Mouse (Mus musculus) embryo, embryonic 10 days (tissue): ENCODE measurements around the gene Zfand2b.

Source experiments
- DNase-seq: peaks from one replicate; pipeline ENCODE4 v3.0.0-alpha.2; 2015; ENCODE audit warnings: low spot score

The Zfand2b gene

GRCm38 (mm10) chr1:75160256-75160617 is 8.2 kb upstream of the Zfand2b start:
- no peak for DNase-seq

- no peak for DNase-seq
These were observed 364 bp upstream of the Zfand2b start for GRCm38 (mm10) chr1:75168093-75168471.

GRCm38 (mm10) chr1:75179334-75180104 is 11.1 kb downstream of the Zfand2b start:
- DNase-seq = no peak

GRCm38 (mm10) chr1:75180105-75180590 is 11.7 kb downstream of the Zfand2b start, which contains the start of gene Abcb6:
Gene Abcb6 (minus strand): TSS chr1:75180392.
- peak; percentile 96 for DNase-seq

- no peak for DNase-seq
These were observed 12.3 kb downstream of the Zfand2b start for GRCm38 (mm10) chr1:75180741-75181140.

GRCm38 (mm10) chr1:75181377-75181870 is 13.0 kb downstream of the Zfand2b start:
- DNase-seq = no peak

- no peak for DNase-seq
These were observed 13.7 kb downstream of the Zfand2b start for GRCm38 (mm10) chr1:75182160-75182559.

- DNase-seq = no peak
These were observed 17.0 kb downstream of the Zfand2b start for GRCm38 (mm10) chr1:75185495-75185894.

- DNase-seq = no peak
These were observed 18.7 kb downstream of the Zfand2b start for GRCm38 (mm10) chr1:75187126-75187525.

- DNase-seq = no peak
These were observed 19.6 kb downstream of the Zfand2b start for GRCm38 (mm10) chr1:75187914-75188483.

GRCm38 (mm10) chr1:75190577-75190976 is 22.1 kb downstream of the Zfand2b start:
- no peak for DNase-seq

GRCm38 (mm10) chr1:75191258-75191621 is 22.8 kb downstream of the Zfand2b start:
- no peak for DNase-seq

GRCm38 (mm10) chr1:75191622-75192402 is 23.4 kb downstream of the Zfand2b start, which contains the start of the genes Ankzf1 and Atg9a:
Gene Ankzf1 (plus strand): TSS chr1:75192151.
Gene Atg9a (minus strand): TSS chr1:75192196.
- peak; percentile 98 for DNase-seq

GRCm38 (mm10) chr1:75192452-75192851 is 24.0 kb downstream of the Zfand2b start:
- peak; percentile 40 for DNase-seq

GRCm38 (mm10) chr1:75201236-75201635 is 32.8 kb downstream of the Zfand2b start:
- no peak for DNase-seq

GRCm38 (mm10) chr1:75208967-75209678 is 40.7 kb downstream of the Zfand2b start:
- DNase-seq = peak; percentile 52

GRCm38 (mm10) chr1:75210136-75211087 is 42.0 kb downstream of the Zfand2b start, which contains the start of the genes Glb1l and Stk16:
Gene Glb1l (minus strand): TSS chr1:75210813.
Gene Stk16 (plus strand): TSS chr1:75210838.
- peak; percentile 99 for DNase-seq

- DNase-seq = no peak
These were observed 42.8 kb downstream of the Zfand2b start for GRCm38 (mm10) chr1:75211141-75211708.

GRCm38 (mm10) chr1:75212542-75212941 is 44.1 kb downstream of the Zfand2b start:
- DNase-seq = no peak

- no peak for DNase-seq
These were observed 44.6 kb downstream of the Zfand2b start for GRCm38 (mm10) chr1:75213096-75213495.
